Mouse (Mus musculus) intestine, postnatal 0 days (tissue): Measurements from ENCODE around the gene Vmn1r224. TPM values are rescaled to one million over a fixed set of nuclear protein-coding genes. Genes with fewer than 3 reads are reported as not detected.

Experiments
- ATAC-seq: fragments of 200-750 bp; cut with Nextera tagmentation; 2 replicates; pipeline ENCODE4 v1.8.0; 2017; ENCODE audit warnings: mild to moderate bottlenecking, moderate TSS enrichment, moderate library complexity
- H3K27ac ChIP-seq: fragments of 300-500 bp; sonication (generic); 2 replicates; pipeline ENCODE4 v1.5.1; 2014; ENCODE audit warnings: mild to moderate bottlenecking, low read depth, low read length, moderate library complexity
- H3K27me3 ChIP-seq: fragments of 300-500 bp; sonication (generic); replicated peaks from 2 replicates; pipeline ENCODE4 v1.6.1; 2014; ENCODE audit warnings: low read length, mixed read lengths; ENCODE audit not compliant: control insufficient read depth, insufficient read depth
- H3K36me3 ChIP-seq: fragments of 300-500 bp; sonication (generic); 2 replicates; pipeline ENCODE4 v1.6.1; 2014; ENCODE audit warnings: mild to moderate bottlenecking, moderate library complexity; ENCODE audit not compliant: control insufficient read depth, insufficient read depth
- H3K4me1 ChIP-seq: fragments of 300-500 bp; sonication (generic); replicated peaks from 2 replicates; pipeline ENCODE4 v1.6.1; 2014; ENCODE audit warnings: antibody characterized with exemption, low read length, mixed read lengths; ENCODE audit not compliant: control insufficient read depth, insufficient read depth
- H3K4me2 ChIP-seq: fragments of 300-500 bp; sonication (generic); replicated peaks from 2 replicates; pipeline ENCODE4 v1.6.1; 2014; ENCODE audit warnings: low read depth, mild to moderate bottlenecking, moderate library complexity
- H3K4me3 ChIP-seq: fragments of 300-500 bp; sonication (generic); 2 replicates; pipeline ENCODE4 v1.5.1; 2014; ENCODE audit warnings: low read depth, low read length
- H3K9ac ChIP-seq: fragments of 300-500 bp; sonication (generic); 2 replicates; pipeline ENCODE4 v1.6.1; 2014; ENCODE audit warnings: mild to moderate bottlenecking, low read depth, low read length
- H3K9me3 ChIP-seq: fragments of 300-500 bp; sonication (generic); 2 replicates; pipeline ENCODE4 v1.6.1; 2016; ENCODE audit warnings: mixed run types; ENCODE audit not compliant: control insufficient read depth
- CTCF ChIP-seq: sonication (generic); IDR thresholded peaks from 2 replicates; pipeline ENCODE4 v1.5.1; 2016; ENCODE audit warnings: low read depth, mild to moderate bottlenecking, control low read depth, antibody characterized with exemption, moderate library complexity
- WGBS: fragments of 180-500 bp; shearing (Covaris S2); extraction: QIAGEN DNeasy Blood & Tissue Kit; methylation state at CpG from one replicate; pipeline ENCODE4 v1.1.7; 2014; 5-methylcytosine and 5-hydroxymethylcytosine counted together
- polyA plus RNA-seq: library from polyadenylated mRNA; unstranded; fragments of >200 nt; fragmentation: Nextera tagmentation; extraction: Ambion mirVana; gene quantifications from 2 replicates; pipeline ENCODE4 v1.2.1, GENCODE M21; 2015

The Vmn1r224 gene
- not detected in 2 replicates for polyA plus RNA-seq

DNA sequence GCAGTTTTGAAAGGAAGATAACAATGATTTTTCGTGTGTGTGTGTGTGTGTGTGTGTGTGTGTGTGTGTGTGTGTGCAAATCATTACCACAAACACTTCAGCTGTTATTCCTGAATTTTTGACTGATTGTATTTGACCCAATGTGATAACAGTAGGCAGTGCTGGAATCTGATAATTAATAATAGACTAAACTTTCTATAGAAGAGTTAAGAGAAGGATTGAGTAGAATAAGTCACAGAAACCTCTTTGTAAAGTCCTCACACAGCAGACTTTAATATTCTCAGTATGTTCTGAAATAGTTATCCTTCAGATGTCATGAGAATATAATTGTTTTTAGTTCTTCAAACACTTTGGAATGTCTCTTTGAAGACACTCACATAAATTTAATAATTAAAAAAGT is at the start of gene Vmn1r224:
Vmn1r224 (plus strand) TSS at position 301 of the 400 bp plus-strand sequence.
- no peak for TF ChIP-seq CTCF
- H3K4me3 ChIP-seq, result no peak within 1 kb of the TSS
- H3K36me3 ChIP-seq, result no peaks in the 10 kb centered on the region
- WGBS, result 13% methylated on average over 1 of the region's 1 CpGs
- no peak within 1 kb of the TSS for H3K4me2 ChIP-seq
- H3K4me1 ChIP-seq, result no peaks in the 10 kb centered on the region
- H3K9ac ChIP-seq, result no peak within 1 kb of the TSS
- H3K27ac ChIP-seq, result no peak within 1 kb of the TSS
- H3K9me3 ChIP-seq, result no peaks in the 10 kb centered on the region
- no peaks in the 10 kb centered on the region for H3K27me3 ChIP-seq
- ATAC-seq, result no peak

DNA sequence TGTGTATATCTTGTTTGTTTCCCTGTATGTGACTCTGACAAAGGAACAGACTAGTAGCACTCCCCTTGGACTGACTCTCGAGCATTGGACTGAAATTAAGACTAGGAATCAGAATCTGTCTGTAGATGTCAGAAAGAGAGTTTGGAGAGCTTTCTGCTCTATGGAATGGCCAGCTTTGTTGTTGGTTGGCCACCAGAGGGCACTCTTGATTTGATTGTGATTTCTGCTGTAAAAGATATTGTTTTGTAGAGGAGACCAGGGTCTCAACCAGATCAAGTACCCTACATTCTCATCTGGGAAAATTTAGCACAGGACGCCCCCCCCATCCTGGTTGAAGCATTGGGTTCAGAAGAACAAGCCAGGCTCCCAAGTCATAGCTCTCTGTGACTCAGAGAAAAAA is 14.8 kb upstream of the Vmn1r224 start:
- Histone ChIP-seq H3K4me2 (no peak overlapping the region), H3K9ac (no peak overlapping the region), H3K27ac (no peak overlapping the region), H3K27me3 (no peaks in the 10 kb centered on the region), H3K4me3 (no peak overlapping the region), H3K36me3 (no peaks in the 10 kb centered on the region), H3K9me3 (no peaks in the 10 kb centered on the region), H3K4me1 (no peaks in the 10 kb centered on the region)
- TF ChIP-seq CTCF, result no peak; the same call in 1 of the 2 replicates
- no peak for ATAC-seq
- 39% methylated on average over 2 of the region's 2 CpGs for WGBS

DNA sequence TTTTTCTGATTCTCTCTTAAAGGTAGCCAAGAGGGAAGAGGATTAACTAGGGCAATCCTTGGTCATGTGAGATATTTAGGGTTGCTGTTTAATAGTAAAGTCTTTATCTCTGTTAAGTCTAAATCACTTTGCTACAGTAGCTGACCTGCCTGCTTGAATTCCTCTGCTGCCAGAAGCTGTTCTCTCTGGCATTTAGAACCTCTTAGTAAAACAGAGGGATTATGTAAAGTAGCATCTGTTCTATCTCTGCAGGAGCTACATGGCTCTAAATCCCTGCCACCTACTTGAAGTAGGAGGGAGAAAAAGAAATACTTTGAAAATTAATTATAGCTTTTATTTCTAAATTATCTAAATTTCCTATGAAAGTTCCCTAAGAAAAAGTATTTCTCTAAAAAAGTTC is 25.3 kb downstream of the Vmn1r224 start:
- Histone ChIP-seq H3K27me3 (no peaks in the 10 kb centered on the region), H3K27ac (no peak overlapping the region), H3K9ac (no peak overlapping the region), H3K4me2 (no peak overlapping the region), H3K9me3 (no peaks in the 10 kb centered on the region), H3K36me3 (no peaks in the 10 kb centered on the region), H3K4me1 (no peaks in the 10 kb centered on the region), H3K4me3 (no peak overlapping the region)
- no peak for ATAC-seq
- no peak for TF ChIP-seq CTCF

DNA sequence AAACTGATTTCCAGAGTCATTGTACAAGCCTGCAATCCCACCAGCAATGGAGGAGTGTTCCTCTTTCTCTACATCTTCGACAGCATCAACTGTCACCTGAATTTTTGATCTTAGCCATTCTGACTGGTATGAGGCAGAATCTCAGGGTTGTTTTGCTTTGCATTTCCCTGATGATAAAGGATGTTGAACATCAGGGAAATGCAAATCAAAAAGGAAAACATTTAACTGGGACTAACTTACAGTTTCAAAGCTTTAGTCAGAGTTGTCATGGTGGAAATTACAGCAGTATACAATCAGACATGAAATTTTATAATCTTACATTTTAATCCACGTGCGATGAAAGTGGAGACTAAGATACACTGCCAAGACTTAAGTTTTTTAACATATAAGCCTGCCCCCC is 59.4 kb downstream of the Vmn1r224 start:
- no peak for TF ChIP-seq CTCF

More for the DNA sequence above, 59.4 kb downstream of the Vmn1r224 start:
- H3K4me2 ChIP-seq, result no peak overlapping the region
- H3K4me3 ChIP-seq, result no peak overlapping the region
- no peaks in the 10 kb centered on the region for H3K9me3 ChIP-seq
- no peak overlapping the region for H3K9ac ChIP-seq
- no peak for ATAC-seq
- WGBS, result 65% methylated on average over 3 of the region's 3 CpGs
- no peaks in the 10 kb centered on the region for H3K4me1 ChIP-seq
- no peaks in the 10 kb centered on the region for H3K36me3 ChIP-seq
- H3K27me3 ChIP-seq, result no peaks in the 10 kb centered on the region
- H3K27ac ChIP-seq, result no peak overlapping the region

Other genes with a start within 250 kb of the Vmn1r224 start
- not detected in 2 replicates for gene Fpr-rs6, start 231.0 kb upstream of the Vmn1r224 start, polyA plus RNA-seq
- gene Vmn2r105, start 179.1 kb upstream of the Vmn1r224 start, polyA plus RNA-seq, result not detected in 2 replicates
- not detected in 2 replicates for gene Vmn2r106, start 128.6 kb upstream of the Vmn1r224 start, polyA plus RNA-seq
- gene Vmn2r107, start 68.9 kb upstream of the Vmn1r224 start, polyA plus RNA-seq, result not detected in 2 replicates
- gene Vmn2r108, start 67.2 kb downstream of the Vmn1r224 start, polyA plus RNA-seq, result not detected in 2 replicates
- not detected in 2 replicates for gene Vmn1r225, start 84.0 kb downstream of the Vmn1r224 start, polyA plus RNA-seq
- not detected in 2 replicates for gene Vmn2r109, start 150.6 kb downstream of the Vmn1r224 start, polyA plus RNA-seq
- gene Vmn2r110, start 182.3 kb downstream of the Vmn1r224 start, polyA plus RNA-seq, result not detected in 2 replicates
- gene Fpr-rs3, start 210.7 kb downstream of the Vmn1r224 start, polyA plus RNA-seq, result not detected in 2 replicates